Mouse (Mus musculus) MEL (cell line): Measurements from ENCODE around the gene Rest. TPM values are rescaled to one million over a fixed set of nuclear protein-coding genes. Genes with fewer than 3 reads are reported as not detected.

Source experiments
- DNase-seq: peaks from one replicate; pipeline ENCODE4 v3.0.0; 2011; ENCODE audit warnings: low read depth, low spot score
- H3K27ac ChIP-seq: 2 replicates; pipeline ENCODE4 v1.5.1; 2012; ENCODE audit warnings: low read depth, mild to moderate bottlenecking, control low read depth, low read length, moderate library complexity; ENCODE audit not compliant: control insufficient read depth
- H3K27me3 ChIP-seq, 2 experiments: fragments of 150-350 bp in 1 of 2; sonication (generic) in 1 of 2; 2 replicates each; pipeline ENCODE4 v1.6.1; 2012; ENCODE audit warnings: low read length in 2 of 2, mild to moderate bottlenecking in 2 of 2, improper control_type of control experiment in 1 of 2, moderate library complexity in 1 of 2; ENCODE audit not compliant: insufficient read depth in 2 of 2, control insufficient read depth in 1 of 2
- H3K36me3 ChIP-seq, 2 experiments: 2 replicates each; pipeline ENCODE4 v1.6.1; 2012 to 2014; ENCODE audit warnings: low read length in 2 of 2, improper control_type of control experiment in 1 of 2, inconsistent platforms in 1 of 2, mild to moderate bottlenecking in 1 of 2; ENCODE audit not compliant: insufficient read depth in 2 of 2, control insufficient read depth in 1 of 2
- H3K4me1 ChIP-seq, 2 experiments: fragments of 150-350 bp in 1 of 2; sonication (generic) in 1 of 2; 2 replicates each; pipeline ENCODE4 v1.6.1; 2012; ENCODE audit warnings: low read length in 2 of 2, improper control_type of control experiment in 1 of 2, mild to moderate bottlenecking in 1 of 2; ENCODE audit not compliant: insufficient read depth in 2 of 2, control insufficient read depth in 1 of 2
- H3K4me3 ChIP-seq, 2 experiments: fragments of 150-350 bp in 1 of 2; sonication (generic) in 1 of 2; 2 replicates each; pipeline ENCODE4 v1.5.1; 2012; ENCODE audit warnings: low read depth in 2 of 2, low read length in 2 of 2, mild to moderate bottlenecking in 2 of 2, moderate library complexity in 2 of 2, control low read depth in 1 of 2, improper control_type of control experiment in 1 of 2; ENCODE audit not compliant: control insufficient read depth in 1 of 2, insufficient read depth in 1 of 2
- H3K79me2 ChIP-seq: 2 replicates; pipeline ENCODE4 v1.6.1; 2012; ENCODE audit warnings: mild to moderate bottlenecking, low read length, moderate library complexity; ENCODE audit not compliant: control insufficient read depth, poor library complexity, insufficient read depth
- H3K9ac ChIP-seq: 2 replicates; pipeline ENCODE4 v1.6.1; 2012; ENCODE audit warnings: low read depth, mild to moderate bottlenecking, control low read depth, low read length, moderate library complexity; ENCODE audit not compliant: control insufficient read depth, poor library complexity, severe bottlenecking
- H3K9me3 ChIP-seq: fragments of 150-350 bp; sonication (generic); replicated peaks from 2 replicates; pipeline ENCODE4 v1.6.1; 2012; ENCODE audit warnings: mild to moderate bottlenecking, low read length, improper control_type of control experiment, moderate library complexity; ENCODE audit not compliant: insufficient read depth
- BHLHE40 ChIP-seq: IDR thresholded peaks from 2 replicates; pipeline ENCODE4 v1.6.1; 2012; ENCODE audit warnings: low read depth, mild to moderate bottlenecking, inconsistent platforms, low read length, improper control_type of control experiment, borderline replicate concordance
- EP300 ChIP-seq, 2 experiments: IDR thresholded peaks; 2 replicates each; pipeline ENCODE4 v1.6.1; 2011; ENCODE audit warnings: improper control_type of control experiment in 2 of 2, low read length in 2 of 2, low read depth in 1 of 2, mild to moderate bottlenecking in 1 of 2
- ETS1 ChIP-seq: IDR thresholded peaks from 2 replicates; pipeline ENCODE4 v1.6.1; 2012; ENCODE audit warnings: low read depth, mild to moderate bottlenecking, inconsistent platforms, low read length, improper control_type of control experiment, moderate library complexity
- GABPA ChIP-seq: IDR thresholded peaks from 2 replicates; pipeline ENCODE4 v1.6.1; 2012; ENCODE audit warnings: low read depth, mild to moderate bottlenecking, inconsistent platforms, low read length, improper control_type of control experiment, moderate library complexity
- GATA1 ChIP-seq: IDR thresholded peaks from 2 replicates; pipeline ENCODE4 v1.6.1; 2011; ENCODE audit warnings: low read depth, low read length, improper control_type of control experiment
- HCFC1 ChIP-seq: IDR thresholded peaks from 2 replicates; pipeline ENCODE4 v1.6.1; 2012; ENCODE audit warnings: low read depth, mild to moderate bottlenecking, inconsistent platforms, low read length, improper control_type of control experiment, moderate library complexity
- KAT2A ChIP-seq: conservative IDR thresholded peaks from 2 replicates; pipeline ENCODE4 v1.6.1; 2012; ENCODE audit warnings: low read depth, low read length, improper control_type of control experiment, inconsistent platforms
- MAZ ChIP-seq: IDR thresholded peaks from 2 replicates; pipeline ENCODE4 v1.6.1; 2012; ENCODE audit warnings: low read depth, mild to moderate bottlenecking, inconsistent platforms, low read length, improper control_type of control experiment
- MYC ChIP-seq: IDR thresholded peaks from 2 replicates; pipeline ENCODE4 v1.6.1; 2011; ENCODE audit warnings: low read depth, mild to moderate bottlenecking, low read length, improper control_type of control experiment, moderate library complexity
- NELFE ChIP-seq: IDR thresholded peaks from 2 replicates; pipeline ENCODE4 v1.6.1; 2011; ENCODE audit warnings: low read depth, low read length, improper control_type of control experiment
- NRF1 ChIP-seq: IDR thresholded peaks from 2 replicates; pipeline ENCODE4 v1.6.1; 2014; ENCODE audit warnings: low read depth, mild to moderate bottlenecking, inconsistent platforms, low read length, improper control_type of control experiment, moderate library complexity; ENCODE audit not compliant: poor library complexity, insufficient read depth, severe bottlenecking
- POLR2A ChIP-seq, 2 experiments: IDR thresholded peaks; 2 replicates each; pipeline ENCODE4 v1.6.1; 2011 to 2012; ENCODE audit warnings: low read length in 2 of 2, mild to moderate bottlenecking in 2 of 2, control low read depth in 1 of 2, improper control_type of control experiment in 1 of 2, low read depth in 1 of 2, moderate library complexity in 1 of 2; ENCODE audit not compliant: control insufficient read depth in 1 of 2, insufficient read depth in 1 of 2, poor library complexity in 1 of 2
- POLR2AphosphoS2 ChIP-seq: IDR thresholded peaks from 2 replicates; pipeline ENCODE4 v1.6.1; 2011; ENCODE audit warnings: low read length, improper control_type of control experiment
- POLR2AphosphoS5 ChIP-seq: IDR thresholded peaks from 2 replicates; pipeline ENCODE4 v1.6.1; 2012; ENCODE audit warnings: low read depth, borderline replicate concordance, mild to moderate bottlenecking, inconsistent platforms, low read length, moderate library complexity, mixed read lengths
- RAD21 ChIP-seq: IDR thresholded peaks from 2 replicates; pipeline ENCODE4 v1.6.1; 2011; ENCODE audit warnings: mild to moderate bottlenecking, low read depth, low read length, improper control_type of control experiment
- RCOR1 ChIP-seq: IDR thresholded peaks from 2 replicates; pipeline ENCODE4 v1.6.1; 2012; ENCODE audit warnings: low read depth, mild to moderate bottlenecking, inconsistent platforms, low read length, improper control_type of control experiment
- TAL1 ChIP-seq: IDR thresholded peaks from 2 replicates; pipeline ENCODE4 v1.6.1; 2012; ENCODE audit warnings: mild to moderate bottlenecking, inconsistent platforms, low read length, moderate library complexity, mixed read lengths
- TBP ChIP-seq: IDR thresholded peaks from 2 replicates; pipeline ENCODE4 v1.8.0; 2011; ENCODE audit warnings: low read depth, low read length, improper control_type of control experiment
- USF1 ChIP-seq: IDR thresholded peaks from 2 replicates; pipeline ENCODE4 v1.6.1; 2014; ENCODE audit warnings: low read depth, mild to moderate bottlenecking, inconsistent platforms, low read length, improper control_type of control experiment, moderate library complexity
- USF2 ChIP-seq, 2 experiments: IDR thresholded peaks; 2 replicates each; pipeline ENCODE4 v1.6.1; 2011 to 2012; ENCODE audit warnings: improper control_type of control experiment in 2 of 2, low read length in 2 of 2, borderline replicate concordance in 1 of 2, inconsistent platforms in 1 of 2, low read depth in 1 of 2, mild to moderate bottlenecking in 1 of 2; ENCODE audit not compliant: insufficient read depth in 1 of 2
- ZC3H11A ChIP-seq: IDR thresholded peaks from 2 replicates; pipeline ENCODE4 v1.6.1; 2012; ENCODE audit warnings: low read depth, mild to moderate bottlenecking, inconsistent platforms, low read length, improper control_type of control experiment
- ZKSCAN1 ChIP-seq: IDR thresholded peaks from 2 replicates; pipeline ENCODE4 v1.6.1; 2012; ENCODE audit warnings: low read depth, mild to moderate bottlenecking, inconsistent platforms, low read length, improper control_type of control experiment, moderate library complexity
- ZMIZ1 ChIP-seq: IDR thresholded peaks from 2 replicates; pipeline ENCODE4 v1.6.1; 2012; ENCODE audit warnings: low read depth, mild to moderate bottlenecking, inconsistent platforms, low read length, improper control_type of control experiment, moderate library complexity
- polyA plus RNA-seq, 2 experiments: library from polyadenylated mRNA; stranded (reverse) in 1 of 2; unstranded in 1 of 2; fragments of >175 nt in 1 of 2; fragments of >200 nt in 1 of 2; gene quantifications; 2 replicates each; pipeline versions ENCODE4 v1.2.1 to v1.2.4; 2012; ENCODE audit warnings: low replicate concordance in 2 of 2, low read depth in 1 of 2; ENCODE audit not compliant: insufficient read length in 2 of 2, insufficient read depth in 1 of 2, missing spikeins in 1 of 2
- total RNA-seq: library from RNA; depleted of rRNA; stranded (reverse); fragments of 300-350 nt; gene quantifications from 2 replicates; pipeline ENCODE4 v1.2.3, GENCODE M21; 2012

Rest gene
- total and polyA plus RNA-seq, 3 experiments = 7.4 to 20.6 (median 19.3) TPM

DNA sequence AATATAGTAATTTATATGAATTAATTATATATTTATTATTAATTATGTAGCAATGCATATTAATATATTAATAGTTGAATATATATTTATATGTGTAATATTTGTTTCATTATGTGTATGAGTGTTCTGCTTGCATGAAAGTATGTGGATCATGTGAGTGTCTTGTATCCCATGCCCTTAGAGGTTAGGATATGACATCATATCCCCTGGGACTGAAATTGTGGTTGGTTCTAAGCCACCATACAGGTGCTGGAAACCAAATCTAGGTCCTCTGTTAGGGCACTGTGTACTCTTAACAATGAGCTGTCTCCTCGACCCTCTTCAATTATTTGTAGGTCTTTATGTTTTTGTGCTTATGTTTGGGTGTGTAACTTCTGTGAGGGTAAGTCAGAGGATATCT is 12.1 kb upstream of the Rest start:
- no peak overlapping the region for H3K9ac ChIP-seq
- no peaks in the 10 kb centered on the region for H3K36me3 ChIP-seq
- H3K79me2 ChIP-seq = no peaks in the 10 kb centered on the region
- DNase-seq = no peak
- H3K27ac ChIP-seq = no peak overlapping the region
- TF ChIP-seq ZMIZ1 (no peak), NRF1 (no peak), EP300 (IDR thresholded peaks at IDR 0.05; ENCODE audit: low read depth in 1 of 2, low read length in 2 of 2) (no peak), USF1 (no peak), HCFC1 (no peak), TAL1 (no peak), ZC3H11A (no peak), NELFE (no peak), MAZ (no peak), POLR2AphosphoS2 (no peak)
- H3K4me1 ChIP-seq = no peaks in the 10 kb centered on the region; a peak in 1 of 4 replicates
- no peaks in the 10 kb centered on the region for H3K9me3 ChIP-seq
- peaks cover 3 to 5% of the 10 kb centered on the region in 2 experiments for H3K27me3 ChIP-seq
- no peak overlapping the region for H3K4me3 ChIP-seq

GRCm38 (mm10) chr5:77254402-77254801 is 10.9 kb upstream of the Rest start:
- no peaks in the 10 kb centered on the region for H3K9me3 ChIP-seq
- TF ChIP-seq ETS1 (no peak), USF2 (IDR thresholded peaks at IDR 0.05; ENCODE audit: borderline replicate concordance in 1 of 2, insufficient read depth in 1 of 2, low read depth in 1 of 2, low read length in 2 of 2) (no peak), POLR2A (IDR thresholded peaks at IDR 0.05; ENCODE audit: control insufficient read depth in 1 of 2, insufficient read depth in 1 of 2, low read depth in 1 of 2, low read length in 2 of 2, poor library complexity in 1 of 2) (no peak)
- no peaks in the 10 kb centered on the region; a peak in 3 of 4 replicates for H3K27me3 ChIP-seq
- H3K79me2 ChIP-seq = no peaks in the 10 kb centered on the region
- DNase-seq = no peak
- no peak overlapping the region for H3K4me3 ChIP-seq
- H3K9ac ChIP-seq = no peak overlapping the region
- H3K36me3 ChIP-seq = no peaks in the 10 kb centered on the region
- H3K27ac ChIP-seq = no peak overlapping the region
- H3K4me1 ChIP-seq = no peaks in the 10 kb centered on the region; a peak in 1 of 4 replicates

GRCm38 (mm10) chr5:77257603-77258002 is 7.7 kb upstream of the Rest start:
- H3K4me3 ChIP-seq = no peak overlapping the region
- H3K27ac ChIP-seq = no peak overlapping the region
- DNase-seq = no peak
- no peaks in the 10 kb centered on the region for H3K79me2 ChIP-seq
- H3K4me1 ChIP-seq = peaks cover 3 to 9% of the 10 kb centered on the region in 2 experiments; a peak in 3 of 4 replicates
- H3K36me3 ChIP-seq = peaks cover 0 to 9% of the 10 kb centered on the region in 2 experiments; a peak in 2 of 4 replicates
- no peaks in the 10 kb centered on the region for H3K9me3 ChIP-seq
- TF ChIP-seq GABPA = no peak
- TF ChIP-seq POLR2AphosphoS5 = no peak
- no peak for TF ChIP-seq TBP
- no peak for TF ChIP-seq ZKSCAN1
- no peak for TF ChIP-seq HCFC1
- no peak for TF ChIP-seq KAT2A
- no peak for TF ChIP-seq POLR2AphosphoS2
- TF ChIP-seq USF1 = no peak
- no peak for TF ChIP-seq RAD21
- no peak for TF ChIP-seq MYC
- no peak for TF ChIP-seq GATA1
- TF ChIP-seq NRF1 = no peak
- no peak for TF ChIP-seq BHLHE40
- no peak for TF ChIP-seq RCOR1
- TF ChIP-seq, all 39 proteins: peak for 0
- no peaks in the 10 kb centered on the region; a peak in 1 of 4 replicates for H3K27me3 ChIP-seq
- H3K9ac ChIP-seq = no peak overlapping the region
